Mouse (Mus musculus): Measurements from ENCODE around the gene Ccdc61.

Ccdc61 gene

DNA sequence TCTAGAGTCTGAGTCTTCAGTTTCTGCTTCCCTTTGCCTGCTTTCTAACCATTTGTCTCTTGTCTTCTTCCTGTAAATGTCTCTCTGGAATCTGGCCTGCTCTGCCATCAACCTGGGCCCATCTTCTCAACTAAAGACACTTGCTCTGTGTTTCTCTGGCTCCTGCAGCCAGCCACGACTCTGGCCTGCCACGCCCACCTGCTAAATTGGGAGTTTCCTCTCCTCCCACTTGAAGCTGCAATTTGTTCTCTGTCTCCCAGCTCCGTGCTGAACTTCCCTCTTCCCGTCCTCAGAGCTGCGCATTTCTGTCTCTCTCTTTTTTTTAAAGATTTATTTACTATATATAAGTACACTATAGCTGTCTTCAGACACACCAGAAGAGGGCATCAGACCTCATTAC is 65.4 kb downstream of the Ccdc61 start:
- DNase-seq: no peak

DNA sequence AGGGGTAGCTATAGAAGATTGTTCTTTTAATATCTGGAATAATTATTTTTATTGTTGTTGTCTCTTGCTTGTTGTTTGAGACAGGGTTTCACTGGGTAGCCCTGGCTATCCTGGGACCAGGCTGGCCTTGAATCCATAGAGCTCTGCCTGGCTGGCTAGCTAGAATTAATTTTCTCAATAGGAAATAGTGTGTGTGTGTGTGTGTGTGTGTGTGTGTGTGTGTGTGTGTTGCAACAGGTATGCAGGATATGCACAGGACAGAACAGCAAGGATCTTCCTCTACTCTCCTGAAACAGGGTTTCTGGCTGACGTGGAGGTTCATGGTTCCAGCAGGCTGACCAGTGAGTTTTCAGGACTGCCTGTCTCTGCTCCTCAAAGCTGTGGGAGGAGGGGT is 69.0 kb downstream of the Ccdc61 start:
- DNase-seq: no peak
